Mouse (Mus musculus): ENCODE measurements at regions not wholly inside any gene's neighbourhood (a gene's known extent, or its start where the extent isn't known, plus 50 kb on each side); places are given as distances from the start of the nearest gene placed in this dataset.

DNA sequence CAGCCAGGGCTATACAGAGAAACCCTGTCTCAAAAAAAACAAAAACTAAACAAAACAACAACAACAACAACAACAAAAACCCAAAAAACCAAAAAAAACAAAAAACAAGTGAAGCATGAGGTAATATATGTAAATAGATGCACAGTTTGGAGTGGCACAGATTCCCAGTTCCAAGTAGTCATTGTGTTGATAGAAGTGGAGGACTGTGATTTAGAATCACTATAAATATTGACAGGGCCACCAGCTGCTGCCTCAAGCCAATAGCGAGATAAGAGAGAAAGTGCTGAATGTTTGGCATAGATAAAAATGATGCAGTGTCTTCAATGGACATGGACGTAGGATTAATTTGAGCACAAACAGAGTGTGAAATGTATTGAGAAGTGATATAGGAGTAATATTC, 266.9 kb upstream of the Cntnap5a start:
- 80% methylated on average over 2 of the region's 2 CpGs for WGBS
- no peak overlapping the region for H3K4me2 ChIP-seq
- no peaks in the 10 kb centered on the region for H3K36me3 ChIP-seq (ENCODE audit: poor library complexity, severe bottlenecking)
- H3K9me3 ChIP-seq (replicated peaks), result no peaks in the 10 kb centered on the region
- no peak overlapping the region for H3K27ac ChIP-seq
- ATAC-seq, result no peak
- H3K9ac ChIP-seq, result no peak overlapping the region
- H3K4me3 ChIP-seq, result no peak overlapping the region
- H3K27me3 ChIP-seq, result no peaks in the 10 kb centered on the region
- no peaks in the 10 kb centered on the region for H3K4me1 ChIP-seq

DNA sequence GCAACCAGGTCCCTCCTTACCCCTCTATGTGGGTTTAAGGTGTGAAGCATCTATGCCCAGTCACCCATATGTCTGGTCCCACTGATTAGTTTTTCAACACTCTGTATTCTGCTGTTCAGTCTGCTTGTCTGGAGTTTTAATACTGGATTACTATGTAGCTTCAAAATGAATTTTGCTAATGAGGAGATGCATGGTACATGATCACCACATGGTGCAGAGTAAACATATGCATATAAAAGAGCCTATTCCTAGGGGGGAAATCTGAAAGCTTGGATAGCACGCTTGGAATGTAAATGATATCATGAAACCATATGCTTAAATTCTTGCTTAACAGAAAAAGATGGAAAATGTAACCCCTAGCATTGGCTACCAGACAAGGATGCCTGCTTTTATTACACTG, 262.1 kb upstream of the Cntnap5a start:
- WGBS, result 62% methylated on average over 1 of the region's 1 CpGs
- peak; percentile 81; the same call in 1 of the 2 replicates for ATAC-seq
- Histone ChIP-seq H3K27ac (no peak overlapping the region), H3K4me2 (no peak overlapping the region), H3K4me3 (no peak overlapping the region), H3K27me3 (no peaks in the 10 kb centered on the region), H3K4me1 (no peaks in the 10 kb centered on the region), H3K9ac (no peak overlapping the region), H3K9me3 (replicated peaks) (no peaks in the 10 kb centered on the region), H3K36me3 (ENCODE audit: poor library complexity, severe bottlenecking) (no peaks in the 10 kb centered on the region)

DNA sequence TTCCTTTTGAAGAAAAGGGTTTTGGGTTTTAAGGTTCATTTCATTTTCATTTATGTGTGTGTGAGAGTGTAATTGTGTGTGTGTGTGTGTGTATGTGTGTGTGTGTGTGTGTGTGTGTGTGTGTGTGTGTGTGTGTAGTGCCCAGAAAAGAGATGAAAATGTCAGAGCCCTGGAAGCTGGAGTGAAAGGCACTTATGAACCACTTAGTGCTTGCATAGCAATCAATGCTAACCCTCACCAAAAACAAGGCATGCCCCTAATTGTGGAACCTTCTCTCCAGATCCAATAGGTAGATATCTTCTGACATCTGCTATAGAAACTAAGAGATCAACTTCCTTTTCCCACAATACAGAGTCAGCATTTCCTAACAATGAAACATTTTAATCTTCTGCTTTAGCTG, 261.6 kb upstream of the Cntnap5a start:
- no peak overlapping the region for H3K27ac ChIP-seq
- H3K4me3 ChIP-seq, result no peak overlapping the region
- H3K36me3 ChIP-seq (ENCODE audit: poor library complexity, severe bottlenecking), result no peaks in the 10 kb centered on the region
- H3K9me3 ChIP-seq (replicated peaks), result no peaks in the 10 kb centered on the region
- no peak overlapping the region for H3K9ac ChIP-seq
- no peak for ATAC-seq
- H3K4me1 ChIP-seq, result no peaks in the 10 kb centered on the region
- no peak overlapping the region for H3K4me2 ChIP-seq
- no peaks in the 10 kb centered on the region for H3K27me3 ChIP-seq

Data from forebrain, embryonic 13.5 days (tissue).